Mouse (Mus musculus): ENCODE measurements around the gene Kcnk7. TPM values are rescaled to one million over a fixed set of nuclear protein-coding genes. Genes with fewer than 3 reads are reported as not detected.

Kcnk7 gene
- polyA plus RNA-seq, 1 experiment: 0.04 TPM

- peaks cover 76% of the 10 kb centered on the region for H3K36me3 ChIP-seq (ENCODE audit: control insufficient read depth)
- no peaks in the 10 kb centered on the region for H3K27me3 ChIP-seq (ENCODE audit: control insufficient read depth)
- no peak for TF ChIP-seq TAL1 (IDR thresholded peaks at IDR 0.05; ENCODE audit: low read length)
- no peak for TF ChIP-seq GATA1 (IDR thresholded peaks at IDR 0.05; ENCODE audit: low read length)
- peak within 1 kb of the TSS; percentile 82 for H3K4me3 ChIP-seq (replicated peaks)
- H3K4me1 ChIP-seq (ENCODE audit: control insufficient read depth): peaks cover 87% of the 10 kb centered on the region
- no peaks in the 10 kb centered on the region for H3K9me3 ChIP-seq (ENCODE audit: control insufficient read depth, low read length)
Observed at GRCm38 (mm10) chr19:5688200-5689087, 15.7 kb upstream of the Kcnk7 start, which contains the start of the genes Map3k11 and Pcnx3. Map3k11 (plus strand) TSS chr19:5688742. Pcnx3 (minus strand) TSS chr19:5688908.

- peaks cover 93% of the 10 kb centered on the region for H3K4me1 ChIP-seq (ENCODE audit: control insufficient read depth)
- no peaks in the 10 kb centered on the region for H3K9me3 ChIP-seq (ENCODE audit: control insufficient read depth, low read length)
- H3K36me3 ChIP-seq (ENCODE audit: control insufficient read depth): peaks cover 76% of the 10 kb centered on the region
- no peak for TF ChIP-seq TAL1 (IDR thresholded peaks at IDR 0.05; ENCODE audit: low read length)
- H3K27me3 ChIP-seq (ENCODE audit: control insufficient read depth): no peaks in the 10 kb centered on the region
- H3K4me3 ChIP-seq (replicated peaks): peak overlapping the region; percentile 82
Observed at GRCm38 (mm10) chr19:5689088-5689428, 15.1 kb upstream of the Kcnk7 start.

- H3K36me3 ChIP-seq (ENCODE audit: control insufficient read depth): peaks cover 76% of the 10 kb centered on the region
Observed at GRCm38 (mm10) chr19:5689565-5690342, 14.4 kb upstream of the Kcnk7 start.

GRCm38 (mm10) chr19:5690343-5690735 is 13.8 kb upstream of the Kcnk7 start:
- Histone ChIP-seq H3K4me3 (replicated peaks) (peak overlapping the region; percentile 82), H3K9me3 (ENCODE audit: control insufficient read depth, low read length) (no peaks in the 10 kb centered on the region), H3K4me1 (ENCODE audit: control insufficient read depth) (peaks cover 86% of the 10 kb centered on the region), H3K36me3 (ENCODE audit: control insufficient read depth) (peaks cover 76% of the 10 kb centered on the region), H3K27me3 (ENCODE audit: control insufficient read depth) (no peaks in the 10 kb centered on the region)
- TF ChIP-seq TAL1 (IDR thresholded peaks at IDR 0.05; ENCODE audit: low read length) (no peak), GATA1 (IDR thresholded peaks at IDR 0.05; ENCODE audit: low read length) (no peak)

More at GRCm38 (mm10) chr19:5689565-5690342, 14.4 kb upstream of the Kcnk7 start:
- Histone ChIP-seq H3K9me3 (ENCODE audit: control insufficient read depth, low read length) (no peaks in the 10 kb centered on the region), H3K4me3 (replicated peaks) (peak overlapping the region; percentile 82), H3K27me3 (ENCODE audit: control insufficient read depth) (no peaks in the 10 kb centered on the region), H3K4me1 (ENCODE audit: control insufficient read depth) (peaks cover 89% of the 10 kb centered on the region)
- TF ChIP-seq TAL1 (IDR thresholded peaks at IDR 0.05; ENCODE audit: low read length) (no peak), GATA1 (IDR thresholded peaks at IDR 0.05; ENCODE audit: low read length) (no peak)

GRCm38 (mm10) chr19:5691601-5692000 is 12.6 kb upstream of the Kcnk7 start:
- peaks cover 77% of the 10 kb centered on the region for H3K4me1 ChIP-seq (ENCODE audit: control insufficient read depth)
- H3K36me3 ChIP-seq (ENCODE audit: control insufficient read depth): peaks cover 76% of the 10 kb centered on the region
- no peaks in the 10 kb centered on the region for H3K27me3 ChIP-seq (ENCODE audit: control insufficient read depth)
- TF ChIP-seq GATA1 (IDR thresholded peaks at IDR 0.05; ENCODE audit: low read length): no peak
- TF ChIP-seq TAL1 (IDR thresholded peaks at IDR 0.05; ENCODE audit: low read length): no peak
- H3K4me3 ChIP-seq (replicated peaks): peak overlapping the region; percentile 82
- no peaks in the 10 kb centered on the region for H3K9me3 ChIP-seq (ENCODE audit: control insufficient read depth, low read length)

GRCm38 (mm10) chr19:5692086-5692912 is 11.9 kb upstream of the Kcnk7 start:
- Histone ChIP-seq H3K4me3 (replicated peaks) (peak overlapping the region; percentile 82), H3K27me3 (ENCODE audit: control insufficient read depth) (no peaks in the 10 kb centered on the region), H3K9me3 (ENCODE audit: control insufficient read depth, low read length) (no peaks in the 10 kb centered on the region), H3K36me3 (ENCODE audit: control insufficient read depth) (peaks cover 77% of the 10 kb centered on the region), H3K4me1 (ENCODE audit: control insufficient read depth) (peaks cover 71% of the 10 kb centered on the region)
- no peak for TF ChIP-seq TAL1 (IDR thresholded peaks at IDR 0.05; ENCODE audit: low read length)
- no peak for TF ChIP-seq GATA1 (IDR thresholded peaks at IDR 0.05; ENCODE audit: low read length)

- H3K27me3 ChIP-seq (ENCODE audit: control insufficient read depth): no peaks in the 10 kb centered on the region
- H3K36me3 ChIP-seq (ENCODE audit: control insufficient read depth): peaks cover 82% of the 10 kb centered on the region
- peaks cover 64% of the 10 kb centered on the region for H3K4me1 ChIP-seq (ENCODE audit: control insufficient read depth)
- no peaks in the 10 kb centered on the region for H3K9me3 ChIP-seq (ENCODE audit: control insufficient read depth, low read length)
- TF ChIP-seq GATA1 (IDR thresholded peaks at IDR 0.05; ENCODE audit: low read length): no peak
- no peak for TF ChIP-seq TAL1 (IDR thresholded peaks at IDR 0.05; ENCODE audit: low read length)
- peak overlapping the region; percentile 1 for H3K4me3 ChIP-seq (replicated peaks)
Observed at GRCm38 (mm10) chr19:5692913-5693396, 11.2 kb upstream of the Kcnk7 start.

GRCm38 (mm10) chr19:5693801-5694200 is 10.4 kb upstream of the Kcnk7 start:
- H3K27me3 ChIP-seq (ENCODE audit: control insufficient read depth): no peaks in the 10 kb centered on the region
- no peaks in the 10 kb centered on the region for H3K9me3 ChIP-seq (ENCODE audit: control insufficient read depth, low read length)
- TF ChIP-seq TAL1 (IDR thresholded peaks at IDR 0.05; ENCODE audit: low read length) (no peak), GATA1 (IDR thresholded peaks at IDR 0.05; ENCODE audit: low read length) (no peak)
- no peak overlapping the region for H3K4me3 ChIP-seq (replicated peaks)
- peaks cover 90% of the 10 kb centered on the region for H3K36me3 ChIP-seq (ENCODE audit: control insufficient read depth)
- H3K4me1 ChIP-seq (ENCODE audit: control insufficient read depth): peaks cover 60% of the 10 kb centered on the region
